Mouse (Mus musculus): ENCODE data around the gene Ggn. TPM values are rescaled to one million over a fixed set of nuclear protein-coding genes. Genes with fewer than 3 reads are reported as not detected.
"Not testable (repeated sequence)": the region's sequence is repeated elsewhere in the genome, so short reads cannot be mapped to it uniquely, and the experiment has no call there.

Ggn gene
- total RNA-seq, 1 experiment = 0.67 TPM

GRCm38 (mm10) chr7:29179323-29179722 lies 9.3 kb downstream of the Ggn start:
- peaks cover 3 to 5% of the 10 kb centered on the region in 2 experiments; a peak in 2 of 4 replicates for H3K4me1 ChIP-seq (ENCODE audit: control insufficient read depth in 2 of 2, insufficient read depth in 2 of 2, low read length in 2 of 2, poor library complexity in 1 of 2)

GRCm38 (mm10) chr7:29180077-29180853 lies 10.3 kb downstream of the Ggn start, which contains the start of gene Psmd8:
TSS of gene Psmd8 (minus strand) at chr7:29180701.
- Histone ChIP-seq H3K9me3 (ENCODE audit: control insufficient read depth, insufficient read depth, low read depth, low read length) (no peaks in the 10 kb centered on the region), H3K9ac (ENCODE audit: insufficient read depth, low read depth, low read length, poor library complexity, severe bottlenecking) (peak within 1 kb of the TSS; percentile 96), H3K36me3 (ENCODE audit: control insufficient read depth, insufficient read depth, low read length, poor library complexity, severe bottlenecking) (peaks cover 18% of the 10 kb centered on the region), H3K4me1 (ENCODE audit: control insufficient read depth in 2 of 2, insufficient read depth in 2 of 2, low read length in 2 of 2, poor library complexity in 1 of 2) (peaks cover 3 to 5% of the 10 kb centered on the region in 2 experiments; a peak in 2 of 4 replicates), H3K27ac (ENCODE audit: insufficient read depth, low read depth, low read length, poor library complexity, severe bottlenecking) (peak within 1 kb of the TSS; percentile 66), H3K4me3 (ENCODE audit: insufficient read depth in 1 of 2, low read depth in 1 of 2, low read length in 2 of 2, poor library complexity in 1 of 2, severe bottlenecking in 1 of 2) (peak within 1 kb of the TSS; percentile 96 to 98)
- no peak for TF ChIP-seq ZNF384 (IDR thresholded peaks at IDR 0.05; ENCODE audit: low read depth, low read length)
- no peak for TF ChIP-seq ZC3H11A (IDR thresholded peaks at IDR 0.05; ENCODE audit: borderline replicate concordance, low read depth, low read length)
- no peak for TF ChIP-seq CHD2 (IDR thresholded peaks at IDR 0.05; ENCODE audit: low read depth, low read length)
- TF ChIP-seq HCFC1 (IDR thresholded peaks at IDR 0.05; ENCODE audit: borderline replicate concordance, insufficient read depth, low read length) = peak; percentile 55; the same call in 1 of the 2 replicates
- in situ Hi-C loops (cut with MboI; ENCODE audit: low sequenced_read_pairs in 2 of 2, unreplicated experiment in 2 of 2) = no loop called here
- peak; percentile 97 for DNase-seq (ENCODE audit: low read depth, low spot score)

More at GRCm38 (mm10) chr7:29179323-29179722, 9.3 kb downstream of the Ggn start:
- in situ Hi-C loops (cut with MboI; ENCODE audit: low sequenced_read_pairs in 2 of 2, unreplicated experiment in 2 of 2) = no loop called here
- no peak for DNase-seq (ENCODE audit: low read depth, low spot score)
- Histone ChIP-seq H3K9ac (ENCODE audit: insufficient read depth, low read depth, low read length, poor library complexity, severe bottlenecking) (peak overlapping the region; percentile 19; the same call in 1 of the 2 replicates), H3K36me3 (ENCODE audit: control insufficient read depth, insufficient read depth, low read length, poor library complexity, severe bottlenecking) (peaks cover 27% of the 10 kb centered on the region), H3K9me3 (ENCODE audit: control insufficient read depth, insufficient read depth, low read depth, low read length) (no peaks in the 10 kb centered on the region), H3K4me3 (ENCODE audit: insufficient read depth in 1 of 2, low read depth in 1 of 2, low read length in 2 of 2, poor library complexity in 1 of 2, severe bottlenecking in 1 of 2) (peak overlapping the region; percentile 96 to 98), H3K27ac (ENCODE audit: insufficient read depth, low read depth, low read length, poor library complexity, severe bottlenecking) (no peak overlapping the region)
- TF ChIP-seq HCFC1 (IDR thresholded peaks at IDR 0.05; ENCODE audit: borderline replicate concordance, insufficient read depth, low read length) = no peak
- no peak for TF ChIP-seq CHD2 (IDR thresholded peaks at IDR 0.05; ENCODE audit: low read depth, low read length)
- no peak for TF ChIP-seq MAFK (IDR thresholded peaks at IDR 0.05; ENCODE audit: insufficient read depth, low read depth, low read length)
- TF ChIP-seq ZC3H11A (IDR thresholded peaks at IDR 0.05; ENCODE audit: borderline replicate concordance, low read depth, low read length) = no peak

GRCm38 (mm10) chr7:29180854-29181236 lies 10.8 kb downstream of the Ggn start:
- Histone ChIP-seq H3K27ac (ENCODE audit: insufficient read depth, low read depth, low read length, poor library complexity, severe bottlenecking) (no peak overlapping the region), H3K4me3 (ENCODE audit: insufficient read depth in 1 of 2, low read depth in 1 of 2, low read length in 2 of 2, poor library complexity in 1 of 2, severe bottlenecking in 1 of 2) (no peak overlapping the region), H3K9me3 (ENCODE audit: control insufficient read depth, insufficient read depth, low read depth, low read length) (no peaks in the 10 kb centered on the region), H3K4me1 (ENCODE audit: control insufficient read depth in 2 of 2, insufficient read depth in 2 of 2, low read length in 2 of 2, poor library complexity in 1 of 2) (peaks cover 3 to 5% of the 10 kb centered on the region in 2 experiments; a peak in 2 of 4 replicates), H3K9ac (ENCODE audit: insufficient read depth, low read depth, low read length, poor library complexity, severe bottlenecking) (no peak overlapping the region), H3K36me3 (ENCODE audit: control insufficient read depth, insufficient read depth, low read length, poor library complexity, severe bottlenecking) (peaks cover 13% of the 10 kb centered on the region)
- DNase-seq (ENCODE audit: low read depth, low spot score) = no peak
- no peak for TF ChIP-seq CHD2 (IDR thresholded peaks at IDR 0.05; ENCODE audit: low read depth, low read length)
- no peak for TF ChIP-seq HCFC1 (IDR thresholded peaks at IDR 0.05; ENCODE audit: borderline replicate concordance, insufficient read depth, low read length)
- TF ChIP-seq MAFK (IDR thresholded peaks at IDR 0.05; ENCODE audit: insufficient read depth, low read depth, low read length) = no peak
- in situ Hi-C loops (cut with MboI; ENCODE audit: low sequenced_read_pairs in 2 of 2, unreplicated experiment in 2 of 2) = no loop called here

- H3K9me3 ChIP-seq (ENCODE audit: control insufficient read depth, insufficient read depth, low read depth, low read length); in situ Hi-C loops (cut with MboI; ENCODE audit: low sequenced_read_pairs in 2 of 2, unreplicated experiment in 2 of 2); DNase-seq (ENCODE audit: low read depth, low spot score); H3K27ac ChIP-seq (ENCODE audit: insufficient read depth, low read depth, low read length, poor library complexity, severe bottlenecking); H3K4me3 ChIP-seq (ENCODE audit: insufficient read depth in 1 of 2, low read depth in 1 of 2, low read length in 2 of 2, poor library complexity in 1 of 2, severe bottlenecking in 1 of 2); H3K4me1 ChIP-seq (ENCODE audit: control insufficient read depth in 2 of 2, insufficient read depth in 2 of 2, low read length in 2 of 2, poor library complexity in 1 of 2); H3K36me3 ChIP-seq (ENCODE audit: control insufficient read depth, insufficient read depth, low read length, poor library complexity, severe bottlenecking): not testable (repeated sequence)
- peak overlapping the region; percentile 17; the same call in 1 of the 2 replicates for H3K9ac ChIP-seq (ENCODE audit: insufficient read depth, low read depth, low read length, poor library complexity, severe bottlenecking)
Measured at GRCm38 (mm10) chr7:29181323-29181722, 11.3 kb downstream of the Ggn start.

- H3K4me1 ChIP-seq (ENCODE audit: control insufficient read depth in 2 of 2, insufficient read depth in 2 of 2, low read length in 2 of 2, poor library complexity in 1 of 2); H3K9me3 ChIP-seq (ENCODE audit: control insufficient read depth, insufficient read depth, low read depth, low read length); H3K4me3 ChIP-seq (ENCODE audit: insufficient read depth in 1 of 2, low read depth in 1 of 2, low read length in 2 of 2, poor library complexity in 1 of 2, severe bottlenecking in 1 of 2); H3K36me3 ChIP-seq (ENCODE audit: control insufficient read depth, insufficient read depth, low read length, poor library complexity, severe bottlenecking); H3K27ac ChIP-seq (ENCODE audit: insufficient read depth, low read depth, low read length, poor library complexity, severe bottlenecking); H3K9ac ChIP-seq (ENCODE audit: insufficient read depth, low read depth, low read length, poor library complexity, severe bottlenecking); DNase-seq (ENCODE audit: low read depth, low spot score); in situ Hi-C loops (cut with MboI; ENCODE audit: low sequenced_read_pairs in 2 of 2, unreplicated experiment in 2 of 2): not testable (repeated sequence)
Measured at GRCm38 (mm10) chr7:29194230-29194629, 24.2 kb downstream of the Ggn start.

Data from ES-E14 (cell line).